Mouse (Mus musculus) macrophage (primary cell): Measurements from ENCODE around the gene Eef1a1. TPM values are rescaled to one million over a fixed set of nuclear protein-coding genes. Genes with fewer than 3 reads are reported as not detected.

Source experiments
- H3K27ac ChIP-seq: fragments of 350-480 bp; formaldehyde crosslinking; 2 replicates; pipeline ENCODE4 v1.9.0; 2021
- H3K36me3 ChIP-seq: fragments of 350-480 bp; formaldehyde crosslinking; 2 replicates; pipeline ENCODE4 v1.9.0; 2021; ENCODE audit errors: inconsistent target
- H3K4me3 ChIP-seq: fragments of 350-480 bp; formaldehyde crosslinking; 2 replicates; pipeline ENCODE4 v1.9.0; 2021; ENCODE audit errors: inconsistent target
- H3K79me2 ChIP-seq: fragments of 350-480 bp; formaldehyde crosslinking; 2 replicates; pipeline ENCODE4 v1.9.0; 2021; ENCODE audit errors: inconsistent target
- WGBS: methylation state at CpG from one replicate; pipeline ENCODE4 v1.1.7; 2026; ENCODE audit warnings: inconsistent platforms; ENCODE audit not compliant: missing documents; 5-methylcytosine and 5-hydroxymethylcytosine counted together
- polyA plus RNA-seq: library from polyadenylated mRNA; stranded (reverse); fragments of 250-400 nt; gene quantifications from 3 replicates; pipeline ENCODE4 v1.2.4, GENCODE M21; 2018; ENCODE audit warnings: inconsistent platforms

The Eef1a1 gene
- polyA plus RNA-seq, 1 experiment from 2014 or later: 6,779 TPM

- Histone ChIP-seq H3K79me2 (peaks cover 76% of the 10 kb centered on the region), H3K36me3 (peaks cover 23% of the 10 kb centered on the region; the same call in 1 of the 2 replicates), H3K4me3 (no peak overlapping the region), H3K27ac (no peak overlapping the region)
- 77% methylated on average over 5 of the region's 5 CpGs for WGBS
Measured at GRCm38 (mm10) chr9:78439426-78439825, 49.5 kb downstream of the Eef1a1 start.

- WGBS: 94% methylated on average over 5 of the region's 5 CpGs
- Histone ChIP-seq H3K27ac (no peak overlapping the region), H3K79me2 (peaks cover 25% of the 10 kb centered on the region), H3K36me3 (peaks cover 51% of the 10 kb centered on the region; the same call in 1 of the 2 replicates), H3K4me3 (no peak overlapping the region)
Measured at GRCm38 (mm10) chr9:78432471-78432870, 56.5 kb downstream of the Eef1a1 start.

GRCm38 (mm10) chr9:78430486-78430885 lies 58.5 kb downstream of the Eef1a1 start:
- peaks cover 38% of the 10 kb centered on the region; the same call in 1 of the 2 replicates for H3K36me3 ChIP-seq
- WGBS: 53% methylated on average over 6 of the region's 6 CpGs
- H3K4me3 ChIP-seq: no peak overlapping the region
- H3K79me2 ChIP-seq: peaks cover 9% of the 10 kb centered on the region; the same call in 1 of the 2 replicates
- H3K27ac ChIP-seq: no peak overlapping the region

DNA sequence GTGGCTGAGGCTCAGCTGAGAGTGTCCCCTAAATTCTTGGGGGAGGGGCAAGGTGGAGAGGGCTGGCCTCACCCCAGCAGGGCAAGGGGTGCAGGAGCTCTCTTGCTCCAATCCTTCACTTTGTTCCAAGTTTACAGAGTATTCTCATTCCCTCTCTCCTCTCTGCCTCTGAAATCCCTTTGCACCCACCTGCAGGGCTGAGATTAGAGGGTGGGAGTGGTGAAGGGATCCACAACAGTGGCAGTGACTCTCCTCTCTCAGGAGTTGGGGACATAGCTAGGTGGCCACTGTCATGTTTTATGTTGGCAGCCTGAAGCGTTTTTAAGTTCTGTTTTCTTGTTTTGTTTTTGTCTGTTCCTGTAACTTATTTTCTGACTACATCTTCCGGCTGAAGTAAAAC lies 59.4 kb downstream of the Eef1a1 start:
- peak overlapping the region; percentile 62 for H3K27ac ChIP-seq
- WGBS: 28% methylated on average over 2 of the region's 2 CpGs
- H3K79me2 ChIP-seq: no peaks in the 10 kb centered on the region
- H3K4me3 ChIP-seq: no peak overlapping the region
- peaks cover 28% of the 10 kb centered on the region; the same call in 1 of the 2 replicates for H3K36me3 ChIP-seq

- no peak overlapping the region for H3K4me3 ChIP-seq
- 79% methylated on average over 4 of the region's 4 CpGs for WGBS
- H3K79me2 ChIP-seq: no peaks in the 10 kb centered on the region
- H3K36me3 ChIP-seq: peaks cover 25% of the 10 kb centered on the region; the same call in 1 of the 2 replicates
- H3K27ac ChIP-seq: peak overlapping the region; percentile 62
Measured at GRCm38 (mm10) chr9:78428870-78429432, 60.0 kb downstream of the Eef1a1 start.

Other genes starting within 250 kb of the Eef1a1 start
- not detected in 3 replicates for gene Gm3776, start 232.0 kb downstream of the Eef1a1 start, polyA plus RNA-seq
- not detected in 3 replicates for gene Gm10639, start 199.2 kb downstream of the Eef1a1 start, polyA plus RNA-seq
- gene Omt2a, start 174.4 kb downstream of the Eef1a1 start, polyA plus RNA-seq: not detected in 3 replicates
- gene Omt2b, start 161.6 kb downstream of the Eef1a1 start, polyA plus RNA-seq: not detected in 3 replicates
- not detected in 3 replicates for gene Gsta2, start 133.4 kb downstream of the Eef1a1 start, polyA plus RNA-seq
- gene Dppa5a, start 121.0 kb downstream of the Eef1a1 start, polyA plus RNA-seq: not detected in 3 replicates
- not detected in 3 replicates for gene Ooep, start 110.4 kb downstream of the Eef1a1 start, polyA plus RNA-seq
- not detected in 3 replicates for gene Ddx43, start 93.4 kb downstream of the Eef1a1 start, polyA plus RNA-seq
- 7.4 to 14.0 TPM (median 7.6 TPM) in 3 replicates for gene Cgas, start 45.9 kb downstream of the Eef1a1 start, polyA plus RNA-seq
- gene Mto1, start 40.9 kb downstream of the Eef1a1 start, polyA plus RNA-seq: 14.3 to 17.0 TPM (median 16.3 TPM) in 3 replicates
- gene Gm17324, start 40.4 kb downstream of the Eef1a1 start, polyA plus RNA-seq: not detected in 3 replicates
- 35.7 to 56.6 TPM (median 55.8 TPM) in 3 replicates for gene Slc17a5, start 98.9 kb upstream of the Eef1a1 start, polyA plus RNA-seq
- 1.9 to 5.9 TPM (median 4.9 TPM) in 3 replicates for gene Cd109, start 126.4 kb upstream of the Eef1a1 start, polyA plus RNA-seq